Mouse (Mus musculus): ENCODE measurements at regions not wholly inside any gene's neighbourhood (a gene's known extent, or its start where the extent isn't known, plus 50 kb on each side); places are given as distances from the start of the nearest gene placed in this dataset.

GRCm38 (mm10) chr1:7586409-7586808 lies 2778.7 kb downstream of the Gm37988 start:
- Histone ChIP-seq H3K79me2 (replicated peaks; ENCODE audit: control insufficient read depth, extremely low read depth, insufficient read depth, poor library complexity, severe bottlenecking) (no peaks in the 10 kb centered on the region), H3K27ac (ENCODE audit: insufficient read depth, low read depth) (no peak overlapping the region), H3K4me3 (replicated peaks in 1 of 3; ENCODE audit: low read depth in 2 of 3, low read length in 2 of 3, poor library complexity in 1 of 3) (no peak overlapping the region), H3K27me3 (replicated peaks) (no peaks in the 10 kb centered on the region), H3K4me2 (ENCODE audit: insufficient read depth, low read depth, poor library complexity, severe bottlenecking) (no peak overlapping the region), H3K9me3 (replicated peaks; ENCODE audit: low read length) (no peaks in the 10 kb centered on the region), H3K4me1 (ENCODE audit: control insufficient read depth in 1 of 2, insufficient read depth in 2 of 2) (no peaks in the 10 kb centered on the region), H3K36me3 (replicated peaks in 1 of 2; ENCODE audit: control insufficient read depth in 1 of 2, insufficient read depth in 1 of 2, low read length in 1 of 2) (no peaks in the 10 kb centered on the region), H3K9ac (ENCODE audit: insufficient read depth, low read depth) (no peak overlapping the region)
- TF ChIP-seq SMC3 (IDR thresholded peaks at IDR 0.05; ENCODE audit: low read depth, low read length) (no peak), HCFC1 (IDR thresholded peaks at IDR 0.05; ENCODE audit: low read depth, low read length) (no peak), MEF2A (IDR thresholded peaks at IDR 0.05; ENCODE audit: borderline replicate concordance, low read depth, low read length) (no peak), ZC3H11A (IDR thresholded peaks at IDR 0.05; ENCODE audit: low read depth, low read length) (no peak)
- dilution Hi-C loops (cut with MboI; ENCODE audit: extremely low pct_ligation_motif_present, extremely low pct_unique_long_range_greater_than_20kb, low sequenced_read_pairs): no loop called here
- DNase-seq (ENCODE audit: extremely low read depth): no peak
- in situ Hi-C loops (cut with MboI; ENCODE audit: low pct_ligation_motif_present, low pct_unique_long_range_greater_than_20kb, low sequenced_read_pairs): no loop called here

GRCm38 (mm10) chr1:7591327-7591726 lies 2783.6 kb downstream of the Gm37988 start:
- no peak overlapping the region for H3K27ac ChIP-seq (ENCODE audit: insufficient read depth, low read depth)
- H3K27me3 ChIP-seq (replicated peaks): no peaks in the 10 kb centered on the region
- in situ Hi-C loops (cut with MboI; ENCODE audit: low pct_ligation_motif_present, low pct_unique_long_range_greater_than_20kb, low sequenced_read_pairs): no loop called here
- H3K36me3 ChIP-seq (replicated peaks in 1 of 2; ENCODE audit: control insufficient read depth in 1 of 2, insufficient read depth in 1 of 2, low read length in 1 of 2): no peaks in the 10 kb centered on the region
- no peak overlapping the region for H3K4me2 ChIP-seq (ENCODE audit: insufficient read depth, low read depth, poor library complexity, severe bottlenecking)
- no peaks in the 10 kb centered on the region for H3K4me1 ChIP-seq (ENCODE audit: control insufficient read depth in 1 of 2, insufficient read depth in 2 of 2)
- TF ChIP-seq MAFK (IDR thresholded peaks at IDR 0.05; ENCODE audit: insufficient replicate concordance, low read length) (no peak), MXI1 (IDR thresholded peaks at IDR 0.05; ENCODE audit: low read depth, low read length) (no peak)
- H3K4me3 ChIP-seq (replicated peaks in 1 of 3; ENCODE audit: low read depth in 2 of 3, low read length in 2 of 3, poor library complexity in 1 of 3): no peak overlapping the region
- H3K79me2 ChIP-seq (replicated peaks; ENCODE audit: control insufficient read depth, extremely low read depth, insufficient read depth, poor library complexity, severe bottlenecking): no peaks in the 10 kb centered on the region
- dilution Hi-C loops (cut with MboI; ENCODE audit: extremely low pct_ligation_motif_present, extremely low pct_unique_long_range_greater_than_20kb, low sequenced_read_pairs): no loop called here
- H3K9me3 ChIP-seq (replicated peaks; ENCODE audit: low read length): no peaks in the 10 kb centered on the region
- no peak for DNase-seq (ENCODE audit: extremely low read depth)
- H3K9ac ChIP-seq (ENCODE audit: insufficient read depth, low read depth): no peak overlapping the region
